Mouse (Mus musculus) MEL-GATA-1-ER (cell line): Measurements from ENCODE around the gene AB124611.
"Not testable (repeated sequence)": the region's sequence is repeated elsewhere in the genome, so short reads cannot be mapped to it uniquely, and the experiment has no call there.

Source experiments
- DNase-seq: peaks from one replicate; pipeline ENCODE4 v3.0.0-alpha.2; 2012; ENCODE audit warnings: low read depth; ENCODE audit errors: extremely low read depth

The AB124611 gene

GRCm38 (mm10) chr9:21525937-21526633 lies at the start of gene AB124611:
AB124611 (plus strand) TSS chr9:21526176.
- peak; percentile 50 for DNase-seq

DNA sequence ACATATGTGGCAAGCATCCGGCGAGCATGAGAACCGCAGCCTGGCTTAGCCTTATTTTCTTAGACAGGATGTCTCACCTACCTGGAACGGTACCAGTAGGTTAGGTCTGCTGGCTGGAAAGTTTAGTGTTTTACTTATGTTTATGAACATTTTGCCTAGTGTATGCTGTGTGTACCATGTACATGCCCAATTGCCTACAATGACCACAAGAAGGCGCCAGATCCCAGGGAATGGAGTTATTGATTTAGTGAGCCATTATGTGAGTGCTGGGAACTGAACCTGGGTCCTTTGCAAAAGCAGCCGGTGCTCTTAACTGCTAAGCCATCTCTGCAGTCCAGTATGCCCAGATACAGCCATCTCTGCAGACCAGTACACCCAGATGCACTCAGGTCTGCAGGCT lies 48.3 kb upstream of the AB124611 start:
- DNase-seq: no peak

- DNase-seq: no peak
These were observed 41.9 kb upstream of the AB124611 start for GRCm38 (mm10) chr9:21484065-21484464.

GRCm38 (mm10) chr9:21488246-21488645 lies 37.7 kb upstream of the AB124611 start:
- not testable (repeated sequence) for DNase-seq

- DNase-seq: no peak
These were observed 35.3 kb upstream of the AB124611 start for GRCm38 (mm10) chr9:21490696-21491095.

GRCm38 (mm10) chr9:21493907-21494306 lies 32.1 kb upstream of the AB124611 start:
- DNase-seq: no peak

- DNase-seq: no peak
These were observed 31.2 kb upstream of the AB124611 start for GRCm38 (mm10) chr9:21494726-21495125.

DNA sequence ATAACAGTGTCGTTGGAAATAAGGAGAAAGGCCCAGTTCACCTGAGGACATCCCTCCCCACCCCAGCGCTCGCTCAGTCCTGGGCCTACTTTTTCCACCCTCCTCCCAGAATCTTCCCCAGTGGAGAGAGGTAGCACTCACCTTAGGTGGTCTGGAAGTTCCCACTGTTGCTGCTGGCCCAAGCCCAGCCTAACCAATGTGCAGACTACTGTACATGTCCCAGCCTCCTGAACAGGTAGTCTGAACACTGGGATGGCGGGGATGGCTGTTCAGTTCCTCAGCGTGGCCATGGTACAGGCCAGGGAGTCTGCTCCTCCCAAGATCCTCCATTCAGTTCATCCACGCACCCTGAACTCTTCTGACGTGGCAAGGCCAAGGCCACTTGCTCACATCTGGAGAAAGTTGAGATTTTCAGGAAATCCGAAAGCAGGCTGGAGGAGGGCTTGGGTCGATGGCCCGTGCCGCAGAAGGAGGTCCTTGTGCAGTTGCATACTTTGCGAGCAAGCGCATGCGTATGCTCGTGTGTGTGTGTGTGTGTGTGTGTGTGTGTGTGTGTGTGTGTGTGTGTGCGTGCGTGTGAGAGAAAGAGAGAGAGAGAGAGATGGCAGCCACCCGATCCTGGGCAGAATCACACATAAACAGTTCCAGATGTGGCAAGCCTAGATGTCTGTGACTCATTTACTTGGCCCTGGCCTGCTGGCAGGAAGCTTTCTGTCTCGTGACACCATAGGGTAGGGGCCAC lies 29.5 kb upstream of the AB124611 start:
- DNase-seq: no peak

GRCm38 (mm10) chr9:21497050-21497542 lies 28.9 kb upstream of the AB124611 start:
- DNase-seq: no peak

- no peak for DNase-seq
These were observed 28.3 kb upstream of the AB124611 start for GRCm38 (mm10) chr9:21497664-21498063.

DNA sequence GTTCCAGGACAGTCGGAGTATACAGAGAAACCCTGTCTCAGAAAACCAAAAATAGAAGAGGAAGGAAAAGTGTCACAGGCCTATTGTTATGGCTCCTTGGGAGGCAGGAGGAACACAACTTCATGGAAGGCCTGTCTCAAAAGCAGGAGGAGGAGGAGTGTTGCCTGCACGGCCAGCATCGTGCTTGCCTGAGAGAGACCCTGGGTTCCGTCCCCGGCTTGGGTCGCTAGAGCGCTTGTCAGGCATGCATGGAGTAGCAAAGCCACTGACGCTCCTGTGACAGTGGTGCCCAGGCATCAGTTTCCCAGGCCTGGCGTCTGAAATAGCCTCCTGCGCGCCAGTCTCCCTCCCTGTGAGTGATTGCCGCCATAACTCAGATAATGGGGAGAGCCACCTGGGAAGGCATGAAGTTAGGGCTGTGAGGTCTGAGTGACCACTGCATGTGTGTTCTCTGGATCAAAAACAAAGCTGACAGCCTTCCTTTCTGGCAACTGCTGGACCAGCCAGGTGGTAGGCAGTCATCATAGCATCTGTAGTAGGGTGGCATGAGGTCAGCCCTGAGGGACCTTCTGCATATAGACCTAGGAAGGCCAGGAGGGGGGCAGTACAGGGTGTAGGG lies 27.6 kb upstream of the AB124611 start:
- no peak for DNase-seq

DNA sequence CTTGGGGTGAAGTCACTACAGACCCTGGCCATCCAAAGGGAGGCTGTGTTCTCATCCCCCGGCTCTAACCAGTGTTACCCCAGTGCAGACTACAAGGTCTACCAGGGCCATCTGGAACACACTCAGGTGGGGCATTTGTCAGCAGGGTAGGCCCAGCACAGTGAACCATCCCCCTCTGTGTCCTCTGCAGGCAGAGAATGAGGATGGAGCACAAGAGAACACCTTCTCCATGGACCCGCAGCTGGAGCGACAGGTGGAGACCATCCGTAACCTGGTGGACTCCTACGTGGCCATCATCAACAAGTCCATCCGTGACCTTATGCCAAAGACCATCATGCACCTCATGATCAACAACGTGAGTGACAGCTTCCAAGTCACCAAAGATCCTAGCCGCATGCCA lies 22.6 kb upstream of the AB124611 start:
- DNase-seq: no peak

DNA sequence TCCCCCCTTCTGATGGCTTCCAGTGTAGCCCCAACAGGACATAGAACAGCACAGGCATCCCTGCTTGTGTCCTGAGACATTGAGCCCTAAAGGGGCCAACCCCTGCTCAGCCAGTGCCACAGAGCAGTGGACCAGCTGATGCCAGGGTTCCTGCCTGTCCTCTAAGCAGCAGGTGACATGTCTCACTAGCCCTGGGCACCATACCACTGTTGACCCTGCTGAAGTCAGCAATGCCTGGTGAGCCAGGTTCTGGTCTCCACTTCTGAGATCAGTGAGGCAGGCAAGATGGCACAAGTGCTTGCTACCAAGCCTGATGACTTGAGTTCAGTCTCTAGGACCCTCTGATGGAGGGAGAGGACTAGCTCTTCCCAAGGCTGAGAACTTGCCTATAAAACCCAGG lies 20.2 kb upstream of the AB124611 start:
- DNase-seq: no peak

DNA sequence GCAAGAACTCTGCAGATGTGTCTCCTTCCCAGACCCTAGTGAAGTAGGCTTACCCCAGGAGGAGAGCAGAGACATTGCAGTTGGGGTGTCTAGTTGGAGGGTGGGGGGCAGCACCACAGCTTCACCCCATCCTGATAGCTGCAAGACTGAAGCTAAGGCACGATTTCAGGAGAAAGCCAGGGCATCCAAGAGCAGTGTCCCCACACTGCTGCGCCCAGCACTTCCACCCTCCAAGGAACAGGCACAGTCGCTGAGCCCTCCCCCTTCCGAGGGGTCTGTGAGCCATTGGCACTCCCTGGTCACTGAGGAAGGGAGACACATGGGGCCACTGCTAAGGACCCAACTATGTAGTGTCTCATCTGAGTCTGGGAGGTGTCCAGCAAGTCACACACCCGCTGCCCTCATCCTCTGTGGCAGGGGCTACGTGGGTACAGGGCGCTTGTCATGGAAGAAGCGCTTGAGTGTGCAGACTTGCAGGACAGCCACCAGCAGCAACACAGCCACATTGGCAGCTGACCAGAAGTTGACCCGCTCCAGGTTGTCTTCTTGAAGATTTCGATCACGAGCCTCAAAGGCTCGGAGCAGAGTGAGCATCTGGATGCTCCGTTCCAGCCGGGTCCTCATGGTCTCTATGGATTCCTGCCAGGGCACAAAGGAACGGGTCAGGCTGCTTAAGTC lies 18.1 kb upstream of the AB124611 start:
- DNase-seq: no peak

- DNase-seq: no peak
These were observed 17.0 kb upstream of the AB124611 start for GRCm38 (mm10) chr9:21508871-21509404.

DNA sequence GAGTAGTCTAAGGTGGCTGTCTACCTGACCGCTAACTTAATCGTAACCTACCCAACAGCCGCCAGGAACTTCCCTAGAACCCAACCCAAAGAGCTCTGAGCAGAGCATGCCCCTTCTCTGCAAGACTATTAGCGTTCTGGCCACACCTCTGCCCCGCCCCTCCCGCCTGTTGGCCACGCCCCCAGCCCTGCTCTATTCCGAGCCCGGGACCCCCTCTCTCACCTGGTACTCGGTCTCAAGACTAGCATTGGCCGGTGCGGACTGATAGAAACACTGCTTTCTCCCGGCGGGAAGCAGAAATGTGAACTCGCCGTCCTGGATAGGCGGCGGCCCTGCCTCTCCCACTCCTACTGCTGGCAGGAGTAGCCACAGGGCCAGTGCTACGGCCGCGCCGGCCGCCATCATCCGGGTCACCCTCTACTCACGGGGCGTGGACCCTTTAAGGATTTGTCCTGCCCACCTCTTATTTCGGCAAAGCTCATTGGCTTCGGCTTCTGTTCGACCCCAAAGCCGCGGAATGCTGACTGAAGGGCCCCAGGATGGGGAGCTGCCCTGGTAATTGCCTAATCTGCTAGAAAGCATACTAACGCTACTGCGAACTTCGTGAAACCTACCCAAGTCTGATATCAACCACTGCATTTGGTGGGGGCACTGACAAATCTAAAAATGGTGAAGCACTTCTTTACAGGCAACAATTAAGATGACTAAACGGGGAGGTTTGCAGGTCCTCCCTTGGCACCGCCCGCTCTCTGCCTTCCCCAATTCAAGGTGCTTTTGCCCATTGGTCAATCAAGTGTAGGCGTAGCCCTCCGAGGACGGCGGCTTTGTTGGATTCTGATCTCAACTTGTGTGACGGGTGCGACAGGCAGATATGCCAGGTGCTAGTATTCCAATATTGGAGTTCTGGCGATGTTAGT lies 15.9 kb upstream of the AB124611 start, which contains the start of gene Tmed1:
TSS of gene Tmed1 (minus strand) at position 481 of the 917 bp plus-strand sequence.
- DNase-seq: peak; percentile 98

DNA sequence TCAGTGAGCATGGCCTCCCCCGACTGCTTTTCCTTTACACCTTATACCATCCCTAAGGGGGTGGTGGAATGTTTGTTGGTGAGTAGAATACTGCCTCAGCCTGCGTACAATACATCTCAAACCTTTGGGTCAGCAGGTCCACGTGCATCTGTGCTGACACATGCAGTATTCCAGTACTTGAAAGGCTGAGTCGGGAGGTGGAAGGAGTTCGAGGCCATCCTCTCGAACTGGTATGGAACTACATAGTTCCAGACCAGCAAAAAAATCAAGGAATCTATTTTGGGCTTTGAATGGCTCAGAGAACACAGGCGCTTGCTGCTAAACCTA lies 15.3 kb upstream of the AB124611 start:
- no peak for DNase-seq

DNA sequence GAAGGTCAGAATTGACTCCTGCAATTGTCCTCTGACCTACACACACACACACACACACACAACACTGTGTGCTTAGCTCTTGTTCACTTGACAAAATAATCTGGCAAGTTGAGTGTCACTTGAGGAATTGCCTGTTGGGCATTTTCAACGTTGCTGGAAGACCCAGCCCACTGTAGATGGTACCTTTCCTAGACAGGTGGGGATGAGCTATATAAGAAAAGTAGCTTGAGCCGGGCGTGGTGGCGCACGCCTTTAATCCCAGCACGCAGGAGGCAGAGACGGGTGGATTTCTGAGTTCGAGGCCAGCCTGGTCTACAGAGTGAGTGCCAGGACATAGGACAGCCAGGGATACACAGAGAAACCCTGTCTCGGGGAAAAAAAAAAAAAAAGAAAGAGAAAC lies 14.9 kb upstream of the AB124611 start:
- no peak for DNase-seq

GRCm38 (mm10) chr9:21513466-21513865 lies 12.5 kb upstream of the AB124611 start:
- no peak for DNase-seq

DNA sequence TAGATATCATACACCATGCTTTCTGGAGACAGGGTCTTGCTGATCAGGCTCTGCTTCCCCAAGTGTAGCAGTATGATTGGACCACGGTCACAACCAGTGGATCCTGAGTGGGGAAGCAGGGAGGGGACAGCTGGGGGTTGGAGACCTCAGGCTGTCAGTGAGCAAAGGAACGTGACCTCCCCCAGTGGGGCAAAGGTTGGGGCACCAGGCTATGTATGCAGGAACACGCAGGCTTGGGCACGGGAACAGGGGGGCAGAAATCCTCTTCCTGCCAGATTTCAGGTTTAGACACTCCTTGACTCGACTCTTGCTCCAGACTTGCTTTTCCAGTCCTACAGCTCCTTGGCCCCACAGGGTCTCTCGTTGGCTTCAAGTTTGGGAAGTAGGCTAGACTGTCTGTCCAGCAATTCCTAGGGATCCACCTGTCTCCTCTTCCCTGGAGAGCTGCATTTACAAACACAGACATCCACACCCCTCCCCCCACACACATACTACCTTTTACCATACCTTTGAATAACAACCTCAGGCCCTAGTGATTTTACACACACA lies 8.0 kb upstream of the AB124611 start:
- DNase-seq: no peak
